ENCODE assay signal across 19 mouse cellular contexts in the genomic region with DNA sequence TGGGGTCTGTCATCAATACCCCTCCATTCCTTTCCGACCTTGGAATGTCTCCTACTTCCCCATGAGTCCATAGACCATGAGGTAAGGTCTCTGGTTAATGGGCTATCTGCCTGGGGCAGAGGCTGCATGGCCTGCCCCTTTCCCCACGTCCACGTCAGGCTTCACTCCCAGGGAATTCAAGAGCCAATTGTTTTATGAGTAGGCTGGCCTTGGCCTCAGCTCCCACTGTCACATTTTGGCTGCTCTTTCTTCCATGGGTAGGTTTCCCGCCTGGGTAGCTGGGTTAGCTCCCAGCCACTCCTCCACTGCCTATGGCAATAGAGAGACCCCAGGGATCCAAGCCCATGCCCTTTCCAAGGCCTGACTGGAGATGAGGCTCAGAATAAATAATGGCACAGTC. TPM values are rescaled to one million over a fixed set of nuclear protein-coding genes. Genes with fewer than 3 reads are reported as not detected.
"Had no signal": no experiment of that assay in that cellular context is flagged by ENCODE, and none has a peak within 500 bp of the region (broad histone marks: within the 10 kb centered on the region; RNA-seq: fewer than 3 reads in every experiment).

No protein-coding gene starts in this region.

- DNase-seq: gastrocnemius, postnatal 14 days; gastrocnemius, postnatal 36 days; heart, adult 11 months; heart, adult 2 months; heart, postnatal 14 days; heart, postnatal 36 days; kidney, adult 11 months; kidney, adult 2 months; kidney, adult 9 months; kidney, postnatal 25 days; kidney, postnatal 4 days; liver; liver, embryonic 13.5 days had no signal

- ATAC-seq: hindbrain, postnatal 0 days; intestine, embryonic 16.5 days had no signal

RNA-seq across cellular contexts. Expression of a gene that starts 38.5 kb away (rescaled TPM):
- total RNA-seq: gastrocnemius, adult 8-10 months; gastrocnemius, postnatal 36 days; heart, adult 2 months; heart, postnatal 36 days; hematopoietic stem cell, adult 5-6 weeks had no signal
- polyA plus RNA-seq: limb, embryonic 10.5 days; limb, embryonic 12.5 days had no signal
